Comparison of ENCODE assay signal across 12 mouse cellular contexts in genomic region chr7:89837841-89838240, GRCm38 (mm10).
DNase-seq lines count a peak whose midpoint lies in the region; ATAC-seq and TF ChIP-seq lines count a peak whose summit lies in the region.
"Had no signal": no experiment of that assay in that cellular context is flagged by ENCODE, and none has a peak within 500 bp of the region (broad histone marks: within the 10 kb centered on the region; RNA-seq: fewer than 3 reads in every experiment).

No protein-coding gene starts in this region.

- H3K36me3 ChIP-seq in heart, embryonic 11.5 days (ENCODE audit: control insufficient read depth, insufficient read depth, low read length): no peaks in the 10 kb centered on the region
- no peaks in the 10 kb centered on the region for H3K36me3 ChIP-seq in liver, postnatal 0 days (replicated peaks; ENCODE audit: insufficient read depth, low read length)
- H3K36me3 ChIP-seq: hindbrain, embryonic 13.5 days; liver, embryonic 13.5 days had no signal

- no peaks in the 10 kb centered on the region for H3K27me3 ChIP-seq in heart, embryonic 11.5 days (ENCODE audit: control insufficient read depth, insufficient read depth, low read length)
- H3K27me3 ChIP-seq in liver, postnatal 0 days (ENCODE audit: insufficient read depth, low read length): no peaks in the 10 kb centered on the region
- H3K27me3 ChIP-seq: liver, embryonic 13.5 days had no signal

- H3K27ac ChIP-seq in heart, embryonic 11.5 days (ENCODE audit: low read depth, low read length): no peak overlapping the region
- no peak overlapping the region for H3K27ac ChIP-seq in liver, postnatal 0 days (ENCODE audit: low read depth)
- H3K27ac ChIP-seq: hindbrain, embryonic 13.5 days; liver, embryonic 13.5 days had no signal

- TF ChIP-seq EP300 in liver, postnatal 0 days (IDR thresholded peaks at IDR 0.05; ENCODE audit: low read depth): no peak

- ATAC-seq in heart, embryonic 11.5 days (replicated peaks; ENCODE audit: insufficient number of reproducible peaks, low FRiP score, low TSS enrichment): no peak
- ATAC-seq in liver, postnatal 0 days: no peak

- no peak for TF ChIP-seq CTCF in liver, postnatal 0 days (IDR thresholded peaks at IDR 0.05; ENCODE audit: low read depth)

- intact Hi-C loops in heart, postnatal 14 days (cut with DNase I): no loop called here

- H3K4me1 ChIP-seq in heart, embryonic 11.5 days (ENCODE audit: control insufficient read depth, insufficient read depth, low read length): no peaks in the 10 kb centered on the region
- no peaks in the 10 kb centered on the region for H3K4me1 ChIP-seq in liver, postnatal 0 days (ENCODE audit: insufficient read depth)
- H3K4me1 ChIP-seq: hindbrain, embryonic 13.5 days; liver, embryonic 13.5 days had no signal

- no peak overlapping the region for H3K4me2 ChIP-seq in heart, embryonic 11.5 days
- H3K4me2 ChIP-seq in liver, postnatal 0 days (ENCODE audit: low read depth, low read length): no peak overlapping the region
- H3K4me2 ChIP-seq: hindbrain, embryonic 13.5 days; liver, embryonic 13.5 days had no signal

- DNase-seq in heart, adult 18-20 months: peak; percentile 67 to 78
- peak; percentile 43 for DNase-seq in ovary, adult 18-20 months (ENCODE audit: low spot score)
- DNase-seq in ovary, postnatal 10 days (ENCODE audit: low spot score): no peak
- DNase-seq in ZHBTc4 (ENCODE audit: low read depth, low spot score): peak; percentile 9
- DNase-seq in heart, postnatal 14 days: peak; percentile 24 to 56
- no peak for DNase-seq in spleen, postnatal 10 days (ENCODE audit: low spot score in 2 of 2)
- no peak for DNase-seq in liver, postnatal 0 days
- DNase-seq: cerebellum, adult 9-11 months; gastrocnemius, postnatal 14 days; liver, embryonic 13.5 days had no signal

- H3K4me3 ChIP-seq in heart, embryonic 11.5 days (ENCODE audit: low read depth, low read length): no peak overlapping the region
- H3K4me3 ChIP-seq in liver, postnatal 0 days (ENCODE audit: low read depth, low read length): no peak overlapping the region
- H3K4me3 ChIP-seq: hindbrain, embryonic 13.5 days; liver, embryonic 13.5 days had no signal

- H3K9ac ChIP-seq in heart, embryonic 11.5 days (ENCODE audit: low read depth, low read length): no peak overlapping the region
- H3K9ac ChIP-seq in liver, postnatal 0 days (replicated peaks): no peak overlapping the region
- H3K9ac ChIP-seq: hindbrain, embryonic 13.5 days; liver, embryonic 13.5 days had no signal

- no peaks in the 10 kb centered on the region for H3K9me3 ChIP-seq in heart, embryonic 11.5 days (replicated peaks; ENCODE audit: control insufficient read depth, low read length)
- no peaks in the 10 kb centered on the region for H3K9me3 ChIP-seq in liver, postnatal 0 days (ENCODE audit: low read length)
- H3K9me3 ChIP-seq: hindbrain, embryonic 13.5 days; liver, embryonic 13.5 days had no signal

- WGBS in heart, embryonic 11.5 days (ENCODE audit: insufficient replicate concordance): 42% methylated on average over 4 of the region's 4 CpGs
- WGBS in liver, postnatal 0 days (ENCODE audit: insufficient replicate concordance): 32% methylated on average over 4 of the region's 4 CpGs

Comparison
In these comparisons a context has a peak if more than half of its experiments do, and no peak if none do; other contexts are left out.
1. DNase-seq: peak in heart, adult 18-20 months (2 of 2), ovary, adult 18-20 months (single experiment), ZHBTc4 (single experiment) and heart, postnatal 14 days (2 of 2); none in ovary, postnatal 10 days (single experiment), spleen, postnatal 10 days (0 of 2) and liver, postnatal 0 days (single experiment).